Mouse (Mus musculus) limb, embryonic 11.5 days (tissue): Measurements from ENCODE around the gene Atad5. TPM values are rescaled to one million over a fixed set of nuclear protein-coding genes. Genes with fewer than 3 reads are reported as not detected.
"Not testable (repeated sequence)": the region's sequence is repeated elsewhere in the genome, so short reads cannot be mapped to it uniquely, and the experiment has no call there.

Source experiments
- ATAC-seq: fragments of 200-750 bp; cut with Nextera tagmentation; 2 replicates; pipeline ENCODE4 v1.8.0; 2017; ENCODE audit warnings: low read depth; ENCODE audit not compliant: insufficient number of reproducible peaks, low FRiP score, low TSS enrichment
- DNase-seq: peaks from one replicate; pipeline ENCODE4 v3.0.0-alpha.2; 2015; ENCODE audit warnings: low spot score
- H3K27ac ChIP-seq: fragments of 300-500 bp; sonication (generic); replicated peaks from 2 replicates; pipeline ENCODE4 v1.5.1; 2014; ENCODE audit warnings: low read depth, mild to moderate bottlenecking, low read length
- H3K27me3 ChIP-seq: fragments of 300-500 bp; sonication (generic); 2 replicates; pipeline ENCODE4 v1.6.1; 2014; ENCODE audit warnings: mild to moderate bottlenecking, low read length, mixed read lengths; ENCODE audit not compliant: control insufficient read depth, insufficient read depth
- H3K36me3 ChIP-seq: fragments of 300-500 bp; sonication (generic); 2 replicates; pipeline ENCODE4 v1.6.1; 2014; ENCODE audit warnings: mild to moderate bottlenecking, low read length, moderate library complexity, mixed read lengths; ENCODE audit not compliant: control insufficient read depth, insufficient read depth
- H3K4me1 ChIP-seq: fragments of 300-500 bp; sonication (generic); 2 replicates; pipeline ENCODE4 v1.6.1; 2014; ENCODE audit warnings: low read length, mixed read lengths; ENCODE audit not compliant: control insufficient read depth, insufficient read depth
- H3K4me2 ChIP-seq: fragments of 300-500 bp; sonication (generic); 2 replicates; pipeline ENCODE4 v1.6.1; 2014; ENCODE audit warnings: low read depth, mild to moderate bottlenecking, moderate library complexity; ENCODE audit not compliant: severe bottlenecking
- H3K4me3 ChIP-seq: fragments of 300-500 bp; sonication (generic); 2 replicates; pipeline ENCODE4 v1.5.1; 2014; ENCODE audit warnings: low read depth, low read length
- H3K9ac ChIP-seq: fragments of 300-500 bp; sonication (generic); 2 replicates; pipeline ENCODE4 v1.6.1; 2014; ENCODE audit warnings: mild to moderate bottlenecking, low read length
- H3K9me3 ChIP-seq: fragments of 300-500 bp; sonication (generic); 2 replicates; pipeline ENCODE4 v1.6.1; 2016; ENCODE audit warnings: low read length; ENCODE audit not compliant: control insufficient read depth
- whole genome bisulfite sequencing: fragments of 180-500 bp; shearing (Covaris S2); extraction: QIAGEN DNeasy Blood & Tissue Kit; methylation state at CpG from one replicate; pipeline ENCODE4 v1.1.7; 2014; 5-methylcytosine and 5-hydroxymethylcytosine counted together
- polyA plus RNA-seq: library from polyadenylated mRNA; unstranded; fragments of >200 nt; fragmentation: Nextera tagmentation; extraction: Ambion mirVana; gene quantifications from 2 replicates; pipeline ENCODE4 v1.2.1, GENCODE M21; 2014

Atad5 gene
- polyA plus RNA-seq, 1 experiment from 2014 or later, result 23.4 TPM

DNA sequence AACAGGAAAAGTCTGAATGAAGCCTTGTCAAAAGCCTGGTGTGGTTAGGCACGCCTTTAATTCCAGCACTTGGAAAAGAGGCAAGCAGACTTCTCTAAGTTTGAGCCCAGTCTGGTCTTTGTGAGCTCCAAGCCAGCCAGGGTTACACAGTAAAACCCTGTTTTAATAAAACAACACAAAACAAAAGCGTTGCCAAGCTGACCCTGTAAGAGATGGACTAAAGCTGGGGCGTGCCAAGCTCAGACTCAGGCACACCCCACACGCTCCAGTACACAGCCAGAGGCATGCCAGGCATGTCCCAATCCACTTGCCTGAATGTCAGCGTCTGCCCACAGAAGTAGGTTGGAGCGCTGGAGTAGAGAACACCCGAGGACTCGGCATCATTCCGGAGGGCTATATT lies 33.1 kb upstream of the Atad5 start:
- 95% methylated on average over 9 of the region's 9 CpGs for WGBS

DNA sequence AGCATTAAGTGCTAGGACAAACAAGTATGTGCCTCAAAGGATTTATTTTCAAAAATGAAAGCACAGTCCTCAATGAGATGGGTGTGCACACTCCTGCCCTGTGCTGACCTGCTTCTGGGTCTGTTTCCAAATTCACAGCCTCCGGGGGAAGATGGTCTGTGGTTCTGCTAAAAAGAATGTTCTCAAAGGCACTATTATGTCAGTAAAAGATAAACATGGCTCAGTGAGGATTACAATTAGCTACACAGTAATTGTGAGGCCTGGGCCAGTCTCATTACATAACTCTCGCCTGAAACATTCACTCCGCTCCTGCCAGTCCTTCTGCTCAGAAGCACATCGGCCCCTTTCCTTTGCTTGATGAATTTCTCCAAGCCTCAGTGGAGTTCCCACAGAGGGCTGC lies 27.0 kb upstream of the Atad5 start:
- 89% methylated on average over 4 of the region's 4 CpGs for WGBS
- peaks cover 11% of the 10 kb centered on the region; the same call in 1 of the 2 replicates for H3K36me3 ChIP-seq
- H3K27ac ChIP-seq, result no peak overlapping the region
- H3K4me1 ChIP-seq, result no peaks in the 10 kb centered on the region
- no peak overlapping the region for H3K4me2 ChIP-seq
- H3K9ac ChIP-seq, result no peak overlapping the region
- DNase-seq (no peak), ATAC-seq (no peak)
- H3K9me3 ChIP-seq, result no peaks in the 10 kb centered on the region
- no peaks in the 10 kb centered on the region for H3K27me3 ChIP-seq
- H3K4me3 ChIP-seq, result no peak overlapping the region

More for the DNA sequence above, 33.1 kb upstream of the Atad5 start:
- Histone ChIP-seq H3K9ac (no peak overlapping the region), H3K27ac (no peak overlapping the region), H3K4me1 (no peaks in the 10 kb centered on the region), H3K9me3 (no peaks in the 10 kb centered on the region), H3K36me3 (peaks cover 14% of the 10 kb centered on the region), H3K4me2 (no peak overlapping the region), H3K27me3 (no peaks in the 10 kb centered on the region), H3K4me3 (no peak overlapping the region)
- ATAC-seq (no peak), DNase-seq (no peak)

DNA sequence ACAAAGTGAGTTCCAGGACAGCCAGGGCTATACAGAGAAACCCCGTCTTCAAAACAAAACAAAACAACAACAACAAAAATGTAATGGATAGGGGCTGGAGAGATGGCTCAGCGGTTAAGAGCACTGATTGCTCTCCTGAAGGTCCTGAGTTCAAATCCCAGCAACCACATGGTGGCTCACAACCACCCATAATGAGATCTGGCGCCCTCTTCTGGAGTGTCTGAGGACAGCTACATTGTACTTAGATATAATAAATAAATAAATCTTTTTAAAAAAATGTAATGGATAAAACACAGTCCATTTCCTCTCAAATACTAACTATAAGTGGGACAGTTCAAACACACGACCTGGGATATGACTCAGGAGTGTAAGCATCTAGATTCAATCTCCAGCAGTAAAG lies 22.8 kb upstream of the Atad5 start:
- ATAC-seq, H3K27ac ChIP-seq, H3K9ac ChIP-seq, H3K9me3 ChIP-seq, H3K4me1 ChIP-seq, DNase-seq, H3K27me3 ChIP-seq, H3K4me2 ChIP-seq, H3K4me3 ChIP-seq, H3K36me3 ChIP-seq: not testable (repeated sequence)
- 88% methylated on average over 4 of the region's 4 CpGs for WGBS

- DNase-seq, result no peak
- H3K4me2 ChIP-seq, result no peak overlapping the region
- no peak overlapping the region for H3K4me3 ChIP-seq
- H3K9me3 ChIP-seq, result no peaks in the 10 kb centered on the region
- no peaks in the 10 kb centered on the region for H3K4me1 ChIP-seq
- WGBS, result 86% methylated on average over 5 of the region's 5 CpGs
- no peak overlapping the region for H3K9ac ChIP-seq
- H3K27ac ChIP-seq, result no peak overlapping the region
- no peak for ATAC-seq
- no peaks in the 10 kb centered on the region for H3K27me3 ChIP-seq
- H3K36me3 ChIP-seq, result peaks cover 3% of the 10 kb centered on the region; the same call in 1 of the 2 replicates
These were observed 21.6 kb upstream of the Atad5 start for GRCm38 (mm10) chr11:80067558-80067957.

GRCm38 (mm10) chr11:80069815-80070214 lies 19.4 kb upstream of the Atad5 start:
- H3K36me3 ChIP-seq, result 0 out of 2 replicates have a peak, but pooled peaks cover 3% of the 10 kb centered on the region
- H3K9ac ChIP-seq, result no peak overlapping the region
- DNase-seq (no peak), ATAC-seq (no peak)
- 95% methylated on average over 3 of the region's 3 CpGs for WGBS
- H3K27ac ChIP-seq, result no peak overlapping the region
- no peaks in the 10 kb centered on the region for H3K27me3 ChIP-seq
- H3K4me1 ChIP-seq, result no peaks in the 10 kb centered on the region
- H3K4me3 ChIP-seq, result no peak overlapping the region
- no peak overlapping the region for H3K4me2 ChIP-seq
- no peaks in the 10 kb centered on the region for H3K9me3 ChIP-seq

DNA sequence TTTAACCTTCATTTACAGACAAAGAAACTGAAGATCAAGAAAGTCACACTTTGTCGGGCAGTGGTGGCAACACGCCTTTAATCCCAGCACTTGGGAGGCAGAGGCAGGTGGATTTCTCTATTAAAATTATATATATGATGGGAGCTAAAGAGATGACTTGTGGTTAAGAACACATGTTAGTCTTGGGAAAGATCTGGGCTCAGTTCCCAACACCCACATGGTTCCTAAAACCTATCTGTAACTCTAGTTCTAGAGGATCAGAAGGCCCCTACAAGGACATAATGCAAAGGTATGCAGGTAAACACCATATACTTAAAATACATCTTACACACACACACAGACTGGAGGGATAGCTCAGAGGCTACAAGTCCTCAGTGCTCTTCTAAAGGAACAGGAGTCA lies 18.2 kb upstream of the Atad5 start:
- Histone ChIP-seq H3K4me3 (no peak overlapping the region), H3K27me3 (no peaks in the 10 kb centered on the region), H3K9ac (no peak overlapping the region), H3K27ac (no peak overlapping the region), H3K36me3 (0 out of 2 replicates have a peak, but pooled peaks cover 3% of the 10 kb centered on the region), H3K4me1 (no peaks in the 10 kb centered on the region), H3K9me3 (no peaks in the 10 kb centered on the region), H3K4me2 (no peak overlapping the region)
- no peak for DNase-seq
- 96% methylated on average over 2 of the region's 2 CpGs for WGBS
- no peak for ATAC-seq

- 92% methylated on average over 3 of the region's 3 CpGs for WGBS
- ATAC-seq, result no peak
These were observed 16.8 kb upstream of the Atad5 start for GRCm38 (mm10) chr11:80072365-80072764.

GRCm38 (mm10) chr11:80075608-80076277 lies 13.5 kb upstream of the Atad5 start:
- Histone ChIP-seq H3K4me1 (peaks cover 3% of the 10 kb centered on the region; the same call in 1 of the 2 replicates), H3K9ac (no peak overlapping the region), H3K27ac (no peak overlapping the region), H3K27me3 (no peaks in the 10 kb centered on the region), H3K36me3 (0 out of 2 replicates have a peak, but pooled peaks cover 3% of the 10 kb centered on the region), H3K4me3 (no peak overlapping the region), H3K9me3 (no peaks in the 10 kb centered on the region), H3K4me2 (no peak overlapping the region)
- WGBS, result 95% methylated on average over 5 of the region's 5 CpGs
- no peak for ATAC-seq
- no peak for DNase-seq

More at GRCm38 (mm10) chr11:80072365-80072764, 16.8 kb upstream of the Atad5 start:
- Histone ChIP-seq H3K36me3 (0 out of 2 replicates have a peak, but pooled peaks cover 3% of the 10 kb centered on the region), H3K9me3 (no peaks in the 10 kb centered on the region), H3K9ac (no peak overlapping the region), H3K4me3 (no peak overlapping the region), H3K27ac (no peak overlapping the region), H3K4me2 (no peak overlapping the region), H3K27me3 (no peaks in the 10 kb centered on the region), H3K4me1 (no peaks in the 10 kb centered on the region)
- no peak for DNase-seq
